Mouse (Mus musculus) MEL (cell line): ENCODE measurements around the gene 0610012G03Rik.

Experiments
- BHLHE40 ChIP-seq: IDR thresholded peaks from 2 replicates; pipeline ENCODE4 v1.6.1; 2012; ENCODE audit warnings: low read depth, mild to moderate bottlenecking, inconsistent platforms, low read length, improper control_type of control experiment, borderline replicate concordance
- RCOR1 ChIP-seq: IDR thresholded peaks from 2 replicates; pipeline ENCODE4 v1.6.1; 2012; ENCODE audit warnings: low read depth, mild to moderate bottlenecking, inconsistent platforms, low read length, improper control_type of control experiment
- TAL1 ChIP-seq: IDR thresholded peaks from 2 replicates; pipeline ENCODE4 v1.6.1; 2012; ENCODE audit warnings: mild to moderate bottlenecking, inconsistent platforms, low read length, moderate library complexity, mixed read lengths

GRCm38 (mm10) chr16:31945372-31945771, 2.9 kb downstream of the 0610012G03Rik start:
- TF ChIP-seq RCOR1 (no peak), TAL1 (no peak), BHLHE40 (no peak)
